Mouse (Mus musculus) neural tube, embryonic 11.5 days (tissue): ENCODE data around the gene Fignl1. TPM values are rescaled to one million over a fixed set of nuclear protein-coding genes. Genes with fewer than 3 reads are reported as not detected.
A peak's percentile ranks its signal among the peaks of the same experiment; 100 is the strongest.

ENCODE experiments used
- ATAC-seq: fragments of 200-750 bp; cut with Nextera tagmentation; 2 replicates; pipeline ENCODE4 v1.8.0; 2017; ENCODE audit warnings: moderate number of reproducible peaks, mild to moderate bottlenecking, moderate TSS enrichment, moderate library complexity; ENCODE audit not compliant: insufficient read depth, low FRiP score, low TSS enrichment
- DNase-seq: peaks from one replicate; pipeline ENCODE4 v3.0.0-alpha.2; 2015; ENCODE audit warnings: low spot score
- H3K27ac ChIP-seq: fragments of 300-500 bp; sonication (generic); 2 replicates; pipeline ENCODE4 v1.5.1; 2014; ENCODE audit warnings: low read depth, mild to moderate bottlenecking, low read length
- H3K27me3 ChIP-seq: fragments of 300-500 bp; sonication (generic); 2 replicates; pipeline ENCODE4 v1.6.1; 2014; ENCODE audit warnings: mild to moderate bottlenecking, low read length, mixed read lengths; ENCODE audit not compliant: control insufficient read depth, insufficient read depth
- H3K36me3 ChIP-seq: fragments of 300-500 bp; sonication (generic); 2 replicates; pipeline ENCODE4 v1.6.1; 2014; ENCODE audit warnings: mild to moderate bottlenecking, low read length, moderate library complexity, mixed read lengths; ENCODE audit not compliant: control insufficient read depth, insufficient read depth
- H3K4me1 ChIP-seq: fragments of 300-500 bp; sonication (generic); 2 replicates; pipeline ENCODE4 v1.6.1; 2014; ENCODE audit warnings: low read length, mixed read lengths; ENCODE audit not compliant: control insufficient read depth, insufficient read depth
- H3K4me2 ChIP-seq: fragments of 300-500 bp; sonication (generic); 2 replicates; pipeline ENCODE4 v1.6.1; 2014; ENCODE audit warnings: low read depth, mild to moderate bottlenecking, moderate library complexity
- H3K4me3 ChIP-seq: fragments of 300-500 bp; sonication (generic); 2 replicates; pipeline ENCODE4 v1.5.1; 2014; ENCODE audit warnings: low read depth, low read length
- H3K9ac ChIP-seq: fragments of 300-500 bp; sonication (generic); 2 replicates; pipeline ENCODE4 v1.6.1; 2014; ENCODE audit warnings: mild to moderate bottlenecking, low read length
- H3K9me3 ChIP-seq: fragments of 300-500 bp; sonication (generic); 2 replicates; pipeline ENCODE4 v1.6.1; 2016; ENCODE audit warnings: low read length; ENCODE audit not compliant: control insufficient read depth
- WGBS: fragments of 180-500 bp; shearing (Covaris S2); extraction: QIAGEN DNeasy Blood & Tissue Kit; methylation state at CpG from one replicate; pipeline ENCODE4 v1.1.7; 2014; 5-methylcytosine and 5-hydroxymethylcytosine counted together
- polyA plus RNA-seq: library from polyadenylated mRNA; unstranded; fragments of >200 nt; fragmentation: Nextera tagmentation; extraction: Ambion mirVana; gene quantifications from 2 replicates; pipeline ENCODE4 v1.2.1, GENCODE M21; 2014

Gene Fignl1
- polyA plus RNA-seq, 1 experiment from 2014 or later = 76.6 TPM

DNA sequence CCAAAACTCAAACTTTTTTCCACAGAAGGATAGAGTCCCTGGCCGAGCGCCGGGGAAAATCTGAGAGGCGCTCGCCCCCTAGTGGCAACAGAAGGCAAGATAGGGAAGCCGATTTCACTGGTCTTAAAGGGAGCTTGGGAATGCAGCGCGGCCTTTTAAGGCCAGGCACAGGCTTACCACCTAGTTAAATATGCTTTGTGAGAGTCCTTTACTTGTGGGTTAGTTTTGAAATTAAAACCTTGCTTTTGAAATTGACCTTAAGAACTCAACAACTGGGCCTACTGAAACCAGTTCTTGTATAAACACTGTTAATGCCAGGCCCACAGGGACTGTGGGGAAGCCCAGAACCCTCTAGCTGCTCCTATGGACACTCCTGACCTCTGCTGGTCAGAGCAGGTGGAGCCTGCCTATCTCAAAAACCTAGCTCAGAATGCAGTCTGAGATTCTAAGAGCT is 20.2 kb downstream of the Fignl1 start:
- Histone ChIP-seq H3K9ac (no peak overlapping the region), H3K4me3 (no peak overlapping the region)

DNA sequence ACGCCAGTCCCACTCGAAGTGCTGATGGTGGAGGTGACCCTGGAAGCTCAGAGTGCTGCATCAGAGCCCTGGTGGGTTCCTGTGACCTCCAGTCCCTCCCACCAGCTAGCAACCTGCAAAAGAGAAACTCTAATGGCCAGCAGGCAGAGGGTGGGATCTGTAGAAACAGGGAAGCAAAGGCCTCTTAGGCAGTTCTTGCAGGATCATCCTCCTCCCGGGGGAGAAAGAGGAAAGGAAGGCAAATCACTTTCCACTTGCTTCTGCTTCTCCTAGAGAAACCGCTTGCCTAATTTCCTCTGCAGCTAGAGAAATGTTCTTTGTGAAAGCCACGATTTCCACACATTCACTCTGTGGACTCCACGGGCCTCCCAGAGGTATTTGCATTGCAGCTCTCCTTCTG is 23.3 kb downstream of the Fignl1 start:
- 69% methylated on average over 6 of the region's 6 CpGs for WGBS
- no peak overlapping the region for H3K9ac ChIP-seq
- H3K9me3 ChIP-seq = no peaks in the 10 kb centered on the region
- no peak for DNase-seq
- H3K36me3 ChIP-seq = no peaks in the 10 kb centered on the region
- H3K4me1 ChIP-seq = no peaks in the 10 kb centered on the region
- H3K27me3 ChIP-seq = no peaks in the 10 kb centered on the region
- no peak overlapping the region for H3K4me3 ChIP-seq
- ATAC-seq = no peak
- H3K27ac ChIP-seq = no peak overlapping the region
- no peak overlapping the region for H3K4me2 ChIP-seq

More for the DNA sequence above, 20.2 kb downstream of the Fignl1 start:
- H3K27ac ChIP-seq = no peak overlapping the region
- 1% methylated on average over 8 of the region's 8 CpGs for WGBS
- H3K27me3 ChIP-seq = no peaks in the 10 kb centered on the region
- H3K4me1 ChIP-seq = no peaks in the 10 kb centered on the region
- ATAC-seq (peak; percentile 91), DNase-seq (peak; percentile 89)
- no peaks in the 10 kb centered on the region for H3K36me3 ChIP-seq
- peak overlapping the region; percentile 17; the same call in 1 of the 2 replicates for H3K4me2 ChIP-seq
- H3K9me3 ChIP-seq = no peaks in the 10 kb centered on the region

DNA sequence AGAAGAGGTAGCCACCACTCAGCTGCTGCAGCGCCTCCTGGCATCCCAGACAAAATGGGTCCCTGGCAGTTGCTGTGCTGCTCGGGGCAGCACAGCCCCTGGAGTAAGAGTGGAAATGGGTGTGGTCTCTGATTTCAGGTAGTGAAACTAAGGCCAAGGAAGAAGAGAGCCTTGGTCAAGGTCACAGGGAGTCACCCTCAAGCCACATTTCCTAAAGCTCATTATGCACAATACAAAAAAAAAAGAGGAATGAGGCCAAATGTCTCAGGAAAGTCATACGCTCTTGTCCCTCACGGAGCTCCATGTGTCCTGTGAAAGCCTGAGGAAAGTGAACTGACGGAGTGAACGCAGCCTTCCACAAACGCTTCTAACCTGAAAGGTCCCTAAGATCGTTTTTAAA is 27.0 kb downstream of the Fignl1 start:
- H3K4me1 ChIP-seq = no peaks in the 10 kb centered on the region
- ATAC-seq = no peak
- H3K9ac ChIP-seq = no peak overlapping the region
- H3K4me3 ChIP-seq = no peak overlapping the region
- WGBS = 85% methylated on average over 8 of the region's 8 CpGs
- no peak for DNase-seq
- H3K4me2 ChIP-seq = no peak overlapping the region
- H3K27ac ChIP-seq = no peak overlapping the region
- H3K27me3 ChIP-seq = no peaks in the 10 kb centered on the region
- no peaks in the 10 kb centered on the region for H3K36me3 ChIP-seq
- no peaks in the 10 kb centered on the region for H3K9me3 ChIP-seq

DNA sequence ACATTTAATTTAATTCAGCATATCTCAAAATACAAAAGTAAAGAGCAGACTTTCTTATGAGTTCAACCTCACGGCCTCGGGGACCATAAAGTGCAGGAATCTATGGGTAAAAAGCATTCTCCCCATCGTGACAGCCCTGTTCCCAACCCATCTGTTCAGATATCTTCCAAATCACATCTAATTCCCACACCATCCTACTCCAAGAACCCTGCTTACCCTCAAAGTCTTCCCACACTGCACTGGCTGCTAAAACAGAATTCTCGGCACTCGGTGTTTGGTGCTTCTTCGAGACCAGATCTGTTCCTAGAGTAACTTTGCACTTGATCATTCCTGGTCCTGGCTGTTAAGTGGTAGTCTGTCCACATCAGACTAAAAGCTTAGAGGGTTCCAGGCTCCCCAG is 30.4 kb downstream of the Fignl1 start:
- WGBS = 92% methylated on average over 6 of the region's 6 CpGs
- no peaks in the 10 kb centered on the region for H3K9me3 ChIP-seq
- ATAC-seq (no peak), DNase-seq (no peak)
- H3K4me3 ChIP-seq = no peak overlapping the region
- H3K4me1 ChIP-seq = no peaks in the 10 kb centered on the region
- H3K4me2 ChIP-seq = no peak overlapping the region
- H3K9ac ChIP-seq = no peak overlapping the region
- no peaks in the 10 kb centered on the region for H3K27me3 ChIP-seq
- H3K36me3 ChIP-seq = no peaks in the 10 kb centered on the region
- no peak overlapping the region for H3K27ac ChIP-seq

DNA sequence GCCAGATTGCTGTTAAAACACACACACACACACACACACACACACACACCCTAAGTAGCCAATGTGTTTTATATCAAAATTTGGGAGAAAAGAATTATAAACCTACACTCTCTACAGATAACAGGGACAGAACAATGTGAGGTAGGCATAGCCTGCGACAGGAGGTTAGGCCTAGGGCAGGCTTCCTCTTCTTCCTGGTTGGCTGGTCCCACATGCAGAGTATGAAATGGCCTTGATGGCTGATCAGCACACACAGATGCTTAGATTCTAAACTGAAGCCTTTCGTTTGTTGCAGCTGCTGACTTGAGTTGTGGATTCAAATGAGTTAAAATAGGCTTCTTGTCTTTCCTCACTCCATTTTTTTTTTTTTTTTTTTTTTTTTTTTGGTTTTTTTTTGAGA is 31.0 kb downstream of the Fignl1 start:
- Histone ChIP-seq H3K4me1 (no peaks in the 10 kb centered on the region), H3K4me3 (no peak overlapping the region), H3K27ac (no peak overlapping the region), H3K27me3 (no peaks in the 10 kb centered on the region), H3K9me3 (no peaks in the 10 kb centered on the region), H3K36me3 (no peaks in the 10 kb centered on the region), H3K4me2 (no peak overlapping the region), H3K9ac (no peak overlapping the region)
- DNase-seq (no peak), ATAC-seq (no peak)
- 84% methylated on average over 2 of the region's 2 CpGs for WGBS

DNA sequence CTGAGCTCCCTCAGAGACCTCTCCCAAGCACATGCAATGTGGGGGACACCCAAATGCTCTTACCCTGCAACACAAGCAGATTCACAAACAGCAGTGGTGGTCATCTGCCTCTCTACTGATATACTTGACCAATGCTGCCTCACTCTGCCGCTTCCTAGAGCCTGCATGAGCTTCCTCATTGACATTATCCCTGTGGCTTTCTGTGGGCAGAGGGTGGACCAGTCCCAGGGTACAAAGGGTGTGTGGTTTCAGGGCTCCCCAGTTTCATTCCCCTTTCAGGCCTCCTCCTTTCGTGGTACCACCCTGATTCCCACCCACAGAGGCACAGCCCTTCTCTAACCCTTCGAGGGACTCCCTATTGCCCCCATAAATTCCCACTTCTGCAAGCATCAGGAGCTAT is 31.5 kb downstream of the Fignl1 start:
- H3K4me1 ChIP-seq = no peaks in the 10 kb centered on the region
- DNase-seq (no peak), ATAC-seq (no peak)
- H3K4me3 ChIP-seq = no peak overlapping the region
- no peak overlapping the region for H3K27ac ChIP-seq
- H3K27me3 ChIP-seq = no peaks in the 10 kb centered on the region
- H3K9me3 ChIP-seq = no peaks in the 10 kb centered on the region
- no peak overlapping the region for H3K4me2 ChIP-seq
- H3K36me3 ChIP-seq = no peaks in the 10 kb centered on the region
- WGBS = 67% methylated on average over 3 of the region's 3 CpGs
- H3K9ac ChIP-seq = no peak overlapping the region

DNA sequence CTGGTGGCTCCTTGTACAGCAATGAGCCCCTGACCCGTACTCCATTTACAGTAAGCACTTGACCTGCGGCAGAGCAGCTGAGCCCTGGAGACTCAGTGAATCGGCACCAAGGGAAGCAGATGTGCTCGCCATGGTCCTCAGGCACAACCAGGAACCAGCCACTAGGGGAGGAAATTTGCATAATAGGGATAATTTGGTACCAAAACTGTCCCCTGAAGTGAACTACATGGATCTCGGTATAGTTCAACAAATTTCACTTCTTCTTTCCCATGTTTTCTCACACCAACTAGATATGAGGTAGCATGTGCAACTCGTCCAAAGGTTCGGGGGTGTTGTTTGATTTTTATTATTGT is 32.0 kb downstream of the Fignl1 start:
- Histone ChIP-seq H3K4me2 (no peak overlapping the region), H3K4me1 (no peaks in the 10 kb centered on the region), H3K9ac (no peak overlapping the region), H3K36me3 (no peaks in the 10 kb centered on the region), H3K27ac (no peak overlapping the region), H3K4me3 (no peak overlapping the region), H3K27me3 (no peaks in the 10 kb centered on the region), H3K9me3 (no peaks in the 10 kb centered on the region)
- DNase-seq (no peak), ATAC-seq (no peak)
- WGBS = 89% methylated on average over 7 of the region's 7 CpGs

DNA sequence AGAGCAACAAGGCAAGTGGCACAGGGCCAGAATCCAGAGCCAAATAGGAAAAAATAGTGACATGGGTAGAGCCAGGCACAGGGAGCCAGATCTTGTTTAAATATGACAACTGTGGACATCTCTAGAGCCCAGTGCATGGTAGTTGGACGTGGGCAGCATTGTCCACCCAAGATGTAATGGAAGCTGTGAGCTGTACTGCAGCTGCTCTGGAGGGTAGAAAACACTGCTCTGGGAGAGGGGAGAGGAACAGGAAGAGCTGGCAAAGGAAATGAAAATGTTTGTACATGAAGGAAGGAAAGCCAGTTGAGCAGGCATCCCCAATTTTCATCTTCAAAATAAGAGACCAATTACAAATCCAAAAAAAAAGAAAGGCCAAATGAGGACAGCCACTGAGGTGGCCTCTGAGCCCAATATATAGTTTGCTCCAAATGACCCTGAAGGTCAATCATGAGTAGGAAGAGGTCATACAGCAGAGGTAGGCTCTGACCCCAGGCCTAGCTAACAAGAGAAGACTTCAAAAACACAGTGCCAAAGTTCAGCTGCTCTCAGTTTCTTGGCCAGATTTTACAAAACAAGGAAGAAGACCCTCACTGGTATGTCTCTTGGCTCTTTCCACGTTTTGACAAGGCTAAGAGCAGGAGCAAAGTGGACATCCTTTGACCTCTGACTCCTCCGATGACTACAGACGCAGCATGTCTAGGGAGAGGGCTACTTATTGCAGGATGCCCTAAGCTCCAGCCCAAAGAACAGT is 32.5 kb downstream of the Fignl1 start:
- Histone ChIP-seq H3K9me3 (no peaks in the 10 kb centered on the region), H3K4me1 (no peaks in the 10 kb centered on the region), H3K27me3 (no peaks in the 10 kb centered on the region), H3K4me3 (no peak overlapping the region), H3K9ac (no peak overlapping the region), H3K36me3 (no peaks in the 10 kb centered on the region), H3K27ac (no peak overlapping the region), H3K4me2 (no peak overlapping the region)
- DNase-seq (no peak), ATAC-seq (no peak)
- 76% methylated on average over 4 of the region's 4 CpGs for WGBS

DNA sequence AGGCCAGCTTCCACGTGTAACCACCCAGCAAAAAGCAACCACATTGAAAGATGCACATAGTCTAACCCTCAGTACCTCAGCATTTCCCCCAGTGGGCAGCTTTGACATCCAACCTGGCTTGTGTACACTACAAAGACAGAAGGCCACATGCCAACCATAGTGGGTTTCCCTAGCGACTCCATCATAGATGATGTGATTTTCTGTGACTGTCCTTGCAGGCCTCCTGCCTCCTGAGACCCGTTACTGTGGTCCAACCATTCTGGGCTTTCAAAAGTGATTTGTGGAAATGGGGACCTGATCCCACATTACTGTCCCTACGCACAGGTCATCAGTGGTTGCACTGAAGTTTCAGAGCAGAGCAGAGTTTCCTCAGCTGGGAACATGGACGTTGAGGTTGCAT is 33.9 kb downstream of the Fignl1 start:
- no peak overlapping the region for H3K27ac ChIP-seq
- no peaks in the 10 kb centered on the region for H3K9me3 ChIP-seq
- 89% methylated on average over 5 of the region's 5 CpGs for WGBS
- no peak overlapping the region for H3K4me2 ChIP-seq
- no peak overlapping the region for H3K9ac ChIP-seq
- ATAC-seq (no peak), DNase-seq (no peak)
- H3K4me3 ChIP-seq = no peak overlapping the region
- no peaks in the 10 kb centered on the region for H3K4me1 ChIP-seq
- no peaks in the 10 kb centered on the region for H3K36me3 ChIP-seq
- no peaks in the 10 kb centered on the region for H3K27me3 ChIP-seq
